Mouse (Mus musculus): ENCODE data around the gene Hecw2.

DNA sequence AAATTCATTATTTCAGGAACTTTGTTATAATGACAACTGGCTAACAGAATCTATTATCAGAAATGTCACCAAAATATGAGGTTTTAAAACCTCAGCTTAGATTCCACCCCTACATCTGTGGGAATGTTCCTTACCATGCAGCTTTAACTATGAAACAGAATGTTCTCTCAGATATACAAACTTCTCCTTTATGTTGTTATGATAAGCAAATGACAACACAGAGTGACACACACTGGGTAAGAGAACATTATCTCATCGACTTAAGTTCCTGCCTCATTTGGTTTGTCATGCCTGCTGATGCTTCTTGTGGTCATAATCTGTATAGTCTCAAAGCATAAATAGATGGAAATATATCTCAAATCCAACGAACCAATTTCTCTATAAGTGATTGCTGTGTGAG, 312.5 kb downstream of the Hecw2 start:
- TF ChIP-seq CTCF (IDR thresholded peaks at IDR 0.05; ENCODE audit: control insufficient read depth, insufficient read depth, low read length) (no peak), POLR2A (IDR thresholded peaks at IDR 0.05; ENCODE audit: borderline replicate concordance, control insufficient read depth, low read depth, low read length) (no peak)
